Mouse (Mus musculus): ENCODE measurements around the gene Aebp2. TPM values are rescaled to one million over a fixed set of nuclear protein-coding genes. Genes with fewer than 3 reads are reported as not detected.
A peak's percentile ranks its signal among the peaks of the same experiment; 100 is the strongest.

The Aebp2 gene
- polyA plus RNA-seq, 1 experiment from 2014 or later, result 27.1 TPM

- peak; percentile 57; the same call in 1 of the 2 replicates for ATAC-seq (ENCODE audit: low FRiP score, low read depth)
- no peak overlapping the region for H3K4me2 ChIP-seq (replicated peaks)
- H3K4me1 ChIP-seq, result no peaks in the 10 kb centered on the region
- no peak overlapping the region for H3K9ac ChIP-seq (replicated peaks)
- H3K9me3 ChIP-seq, result no peaks in the 10 kb centered on the region
- no peak overlapping the region for H3K4me3 ChIP-seq
- no peaks in the 10 kb centered on the region for H3K36me3 ChIP-seq
- H3K27ac ChIP-seq (replicated peaks), result no peak overlapping the region
- H3K27me3 ChIP-seq, result peaks cover 3% of the 10 kb centered on the region
- 8% methylated on average over 11 of the region's 11 CpGs for WGBS
Measured at GRCm38 (mm10) chr6:140712754-140713153, 90.3 kb downstream of the Aebp2 start.

- Histone ChIP-seq H3K27ac (replicated peaks) (no peak overlapping the region), H3K4me1 (no peaks in the 10 kb centered on the region), H3K36me3 (no peaks in the 10 kb centered on the region), H3K9ac (replicated peaks) (no peak overlapping the region), H3K27me3 (peaks cover 3% of the 10 kb centered on the region), H3K9me3 (no peaks in the 10 kb centered on the region), H3K4me2 (replicated peaks) (no peak overlapping the region), H3K4me3 (no peak overlapping the region)
- peak; percentile 68 for ATAC-seq (ENCODE audit: low FRiP score, low read depth)
- WGBS, result 23% methylated on average over 10 of the region's 10 CpGs
Measured at GRCm38 (mm10) chr6:140714905-140715365, 92.5 kb downstream of the Aebp2 start.

DNA sequence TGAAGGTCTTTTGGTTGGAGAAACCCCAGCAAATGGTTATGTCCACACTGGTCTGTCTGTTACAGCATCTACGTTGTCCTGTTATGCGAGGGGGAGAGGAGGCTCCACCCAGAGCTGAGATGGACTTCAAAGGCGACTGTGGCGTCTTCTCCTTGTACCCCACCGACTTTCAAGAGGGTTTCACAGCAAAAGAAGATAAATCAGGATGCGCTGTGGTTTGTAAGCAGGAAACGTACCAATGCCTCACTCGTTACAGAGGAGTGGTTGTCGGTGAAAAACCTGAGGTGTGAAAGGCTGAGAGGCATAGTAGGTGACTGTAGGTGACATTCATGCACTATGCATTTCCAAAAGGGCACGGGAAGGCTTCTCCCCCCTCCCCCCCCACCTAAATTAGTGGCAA, 99.6 kb downstream of the Aebp2 start:
- Histone ChIP-seq H3K4me2 (replicated peaks) (no peak overlapping the region), H3K9me3 (no peaks in the 10 kb centered on the region), H3K9ac (replicated peaks) (no peak overlapping the region), H3K27ac (replicated peaks) (no peak overlapping the region), H3K4me1 (no peaks in the 10 kb centered on the region), H3K36me3 (no peaks in the 10 kb centered on the region), H3K4me3 (no peak overlapping the region), H3K27me3 (no peaks in the 10 kb centered on the region)
- no peak for ATAC-seq (ENCODE audit: low FRiP score, low read depth)
- WGBS, result 81% methylated on average over 10 of the region's 10 CpGs

Other genes with a start within 250 kb of the Aebp2 start
- 55.0 and 55.3 TPM in 2 replicates for gene Plekha5, start 198.6 kb upstream of the Aebp2 start, polyA plus RNA-seq (2016; fragmentation: Nextera tagmentation; extraction: Ambion mirVana)
- gene Gm11077, start 106.6 kb downstream of the Aebp2 start, polyA plus RNA-seq (2016; fragmentation: Nextera tagmentation; extraction: Ambion mirVana), result not detected in 2 replicates

Data from midbrain, embryonic 12.5 days (tissue).